Mouse (Mus musculus) E14TG2a.4 (cell line): ENCODE results near the gene Pilrb2.
"Not testable (repeated sequence)": the region's sequence is repeated elsewhere in the genome, so short reads cannot be mapped to it uniquely, and the experiment has no call there.

Experiments
- H3K27me3 ChIP-seq: 2 replicates; pipeline ENCODE4 v1.6.1; 2014; ENCODE audit warnings: low read length, control low read depth; ENCODE audit not compliant: insufficient read depth
- H3K36me3 ChIP-seq: 2 replicates; pipeline ENCODE4 v1.6.1; 2014; ENCODE audit warnings: low read length, control low read depth; ENCODE audit not compliant: insufficient read depth
- H3K4me1 ChIP-seq: replicated peaks from 2 replicates; pipeline ENCODE4 v1.6.1; 2014; ENCODE audit warnings: low read depth, low read length, control low read depth
- H3K4me3 ChIP-seq: replicated peaks from 2 replicates; pipeline ENCODE4 v1.5.1; 2014; ENCODE audit warnings: mild to moderate bottlenecking, low read length
- H3K9me3 ChIP-seq: 2 replicates; pipeline ENCODE4 v1.6.1; 2014; ENCODE audit warnings: low read length, control low read depth
- CTCF ChIP-seq: conservative IDR thresholded peaks from 2 replicates; pipeline ENCODE4 v1.5.1; 2014; ENCODE audit warnings: low read length
- NANOG ChIP-seq: IDR thresholded peaks from 2 replicates; pipeline ENCODE4 v1.6.1; 2014; ENCODE audit warnings: borderline replicate concordance, low read length, mixed read lengths
- POU5F1 ChIP-seq: IDR thresholded peaks from 2 replicates; pipeline ENCODE4 v1.6.1; 2014; ENCODE audit warnings: low read length, borderline replicate concordance

The Pilrb2 gene

GRCm38 (mm10) chr5:137871644-137872380 lies at the start of gene Pilrb2:
Gene Pilrb2, minus strand, starts transcription at chr5:137871815.
- H3K36me3 ChIP-seq, H3K4me1 ChIP-seq, H3K4me3 ChIP-seq, H3K27me3 ChIP-seq, H3K9me3 ChIP-seq: not testable (repeated sequence)

DNA sequence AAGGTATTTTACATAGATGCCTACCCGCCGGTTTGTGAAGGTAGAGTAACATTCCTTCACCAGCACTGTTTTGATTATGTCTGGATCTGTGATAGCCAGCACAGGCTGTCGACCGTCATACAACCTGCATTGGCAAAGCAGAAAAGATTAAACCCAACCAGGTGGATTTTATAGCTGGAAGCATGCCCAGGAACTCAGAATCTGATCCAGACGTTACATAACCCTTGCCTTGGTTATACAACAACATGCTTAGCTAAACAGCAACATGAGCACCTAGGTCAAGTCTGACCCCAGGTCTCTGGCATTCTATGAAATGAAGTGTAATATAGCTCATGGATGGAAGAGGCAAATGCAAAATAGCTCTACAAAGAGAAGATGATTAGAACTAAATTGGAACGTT lies 43.9 kb upstream of the Pilrb2 start:
- no peaks in the 10 kb centered on the region for H3K4me1 ChIP-seq
- H3K9me3 ChIP-seq, result no peaks in the 10 kb centered on the region
- no peak overlapping the region for H3K4me3 ChIP-seq
- no peaks in the 10 kb centered on the region for H3K36me3 ChIP-seq
- no peaks in the 10 kb centered on the region for H3K27me3 ChIP-seq
- TF ChIP-seq CTCF, result no peak
- no peak for TF ChIP-seq NANOG
- no peak for TF ChIP-seq POU5F1

DNA sequence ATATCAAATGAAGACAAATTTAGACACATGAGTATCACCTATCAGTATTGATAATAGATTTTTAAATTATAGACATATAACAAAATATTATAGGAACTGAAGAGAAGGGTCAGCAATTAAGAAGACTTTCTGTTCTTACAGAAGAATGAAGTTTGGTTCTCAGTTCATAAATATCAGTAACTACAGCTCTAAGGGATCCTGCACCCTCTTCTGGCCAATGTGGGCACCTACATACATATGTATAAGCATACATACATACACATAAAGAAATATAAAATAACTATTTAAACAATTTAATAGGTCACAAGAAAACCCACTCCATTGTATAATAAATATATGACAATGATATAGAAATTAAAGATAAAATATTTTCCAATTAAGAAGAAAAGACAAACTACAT lies 42.9 kb upstream of the Pilrb2 start:
- H3K27me3 ChIP-seq, result no peaks in the 10 kb centered on the region
- TF ChIP-seq CTCF (no peak), POU5F1 (no peak), NANOG (no peak)
- H3K4me1 ChIP-seq, result no peaks in the 10 kb centered on the region
- H3K36me3 ChIP-seq, result no peaks in the 10 kb centered on the region
- no peaks in the 10 kb centered on the region for H3K9me3 ChIP-seq
- H3K4me3 ChIP-seq, result no peak overlapping the region

GRCm38 (mm10) chr5:137909564-137910262 lies 38.1 kb upstream of the Pilrb2 start:
- H3K4me3 ChIP-seq, result no peak overlapping the region
- H3K4me1 ChIP-seq, result no peaks in the 10 kb centered on the region
- no peaks in the 10 kb centered on the region for H3K36me3 ChIP-seq
- H3K27me3 ChIP-seq, result no peaks in the 10 kb centered on the region
- H3K9me3 ChIP-seq, result no peaks in the 10 kb centered on the region
- TF ChIP-seq CTCF, result no peak
- TF ChIP-seq POU5F1, result no peak
- TF ChIP-seq NANOG, result no peak

- 0 out of 2 replicates have a peak, but pooled peaks cover 2% of the 10 kb centered on the region for H3K4me1 ChIP-seq
- TF ChIP-seq POU5F1 (no peak), CTCF (no peak), NANOG (no peak)
- no peak overlapping the region for H3K4me3 ChIP-seq
- no peaks in the 10 kb centered on the region for H3K9me3 ChIP-seq
- no peaks in the 10 kb centered on the region for H3K27me3 ChIP-seq
- H3K36me3 ChIP-seq, result no peaks in the 10 kb centered on the region
These were observed 26.2 kb upstream of the Pilrb2 start for GRCm38 (mm10) chr5:137897812-137898211.

DNA sequence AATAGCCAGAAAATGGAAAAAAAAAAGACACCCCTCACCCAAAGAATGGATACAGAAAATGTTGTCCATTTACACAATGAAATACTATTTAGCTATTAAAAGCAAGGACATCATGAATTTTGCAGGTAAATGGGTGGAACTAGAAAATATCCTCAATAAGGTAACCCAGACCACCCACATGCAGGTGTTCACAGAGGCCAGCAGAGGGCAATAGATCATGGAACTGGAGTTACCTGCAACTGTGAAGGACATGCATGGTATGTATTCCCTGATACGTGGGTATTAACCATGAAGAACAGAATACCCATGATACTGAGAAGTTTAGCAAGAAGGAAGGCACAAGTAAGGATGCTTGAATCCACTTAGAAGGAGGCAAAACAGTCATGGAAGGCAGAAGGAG lies 21.3 kb upstream of the Pilrb2 start:
- no peak for TF ChIP-seq POU5F1
- peak; percentile 65 for TF ChIP-seq CTCF
- H3K4me3 ChIP-seq, result no peak overlapping the region
- no peaks in the 10 kb centered on the region for H3K36me3 ChIP-seq
- H3K4me1 ChIP-seq, result 0 out of 2 replicates have a peak, but pooled peaks cover 2% of the 10 kb centered on the region
- no peaks in the 10 kb centered on the region for H3K27me3 ChIP-seq
- H3K9me3 ChIP-seq, result no peaks in the 10 kb centered on the region

GRCm38 (mm10) chr5:137887666-137888065 lies 16.1 kb upstream of the Pilrb2 start:
- H3K4me1 ChIP-seq, result no peaks in the 10 kb centered on the region
- no peaks in the 10 kb centered on the region for H3K9me3 ChIP-seq
- TF ChIP-seq NANOG, result no peak
- TF ChIP-seq CTCF, result no peak
- TF ChIP-seq POU5F1, result no peak
- no peak overlapping the region for H3K4me3 ChIP-seq
- no peaks in the 10 kb centered on the region for H3K36me3 ChIP-seq
- peaks cover 12% of the 10 kb centered on the region for H3K27me3 ChIP-seq

DNA sequence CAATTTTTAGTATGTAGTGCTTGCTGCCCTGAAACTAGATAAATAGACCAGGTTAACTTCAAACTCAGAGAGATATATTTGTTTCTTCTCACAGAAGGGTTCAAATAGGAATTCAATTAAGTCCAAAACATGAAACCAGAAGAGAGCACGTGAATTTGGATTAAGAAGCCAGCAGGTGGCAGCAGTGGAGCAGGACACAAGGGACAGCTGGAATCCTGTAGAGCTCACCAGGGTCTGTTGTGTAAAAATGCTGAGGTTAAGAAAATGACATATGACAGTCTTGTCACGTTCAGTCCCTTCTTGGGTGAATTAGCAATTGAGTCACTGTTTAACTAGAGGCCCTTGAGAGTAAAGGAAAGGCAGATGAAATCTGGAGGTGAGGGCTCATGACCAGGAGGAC lies 14.3 kb upstream of the Pilrb2 start:
- Histone ChIP-seq H3K36me3 (no peaks in the 10 kb centered on the region), H3K9me3 (no peaks in the 10 kb centered on the region), H3K4me3 (no peak overlapping the region), H3K27me3 (peaks cover 12% of the 10 kb centered on the region), H3K4me1 (no peaks in the 10 kb centered on the region)
- no peak for TF ChIP-seq POU5F1
- no peak; the same call in 1 of the 2 replicates for TF ChIP-seq CTCF
- TF ChIP-seq NANOG, result no peak

DNA sequence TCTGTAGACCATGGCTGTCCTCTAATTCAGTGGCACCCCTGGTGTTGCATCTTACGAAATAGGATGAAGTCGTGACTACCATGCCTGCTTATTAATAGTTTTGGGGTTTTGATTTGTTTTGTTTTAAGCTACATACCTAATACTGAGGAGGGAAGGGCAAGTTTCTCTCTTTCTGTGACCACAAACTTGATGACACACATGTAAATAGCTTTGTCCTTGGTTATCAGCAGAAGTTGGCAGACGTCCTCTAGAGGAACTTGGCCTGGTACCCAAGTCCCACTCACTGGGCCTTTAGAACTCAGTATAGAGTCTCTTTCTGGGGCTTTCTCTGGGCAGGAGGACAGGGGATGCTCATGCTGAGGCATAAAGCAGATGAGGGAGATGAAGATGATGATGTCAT lies 11.7 kb upstream of the Pilrb2 start:
- peaks cover 12% of the 10 kb centered on the region for H3K27me3 ChIP-seq
- H3K4me3 ChIP-seq, result no peak overlapping the region
- H3K36me3 ChIP-seq, result no peaks in the 10 kb centered on the region
- H3K9me3 ChIP-seq, result no peaks in the 10 kb centered on the region
- no peaks in the 10 kb centered on the region for H3K4me1 ChIP-seq
- TF ChIP-seq POU5F1, result no peak
- TF ChIP-seq NANOG, result no peak
- no peak for TF ChIP-seq CTCF
